Mouse (Mus musculus) left cerebral cortex, adult 2 months (tissue): ENCODE data around the gene Fars2. TPM values are rescaled to one million over a fixed set of nuclear protein-coding genes. Genes with fewer than 3 reads are reported as not detected.
"Not testable (repeated sequence)": the region's sequence is repeated elsewhere in the genome, so short reads cannot be mapped to it uniquely, and the experiment has no call there.

Source experiments
- DNase-seq, 2 experiments: peaks; one replicate each; pipeline ENCODE4 v3.0.0; 2021 to 2022; ENCODE audit warnings: low spot score in 2 of 2, mixed read lengths in 1 of 2; ENCODE audit errors: extremely low spot score in 1 of 2
- H3K27ac ChIP-seq: fragments of 200-600 bp; 2 replicates; pipeline ENCODE4 v1.8.1; 2022
- H3K4me3 ChIP-seq: fragments of 200-600 bp; 2 replicates; pipeline ENCODE4 v1.8.1; 2022
- CTCF ChIP-seq: fragments of 200-600 bp; IDR thresholded peaks from 2 replicates; pipeline ENCODE4 v1.8.1; 2022; ENCODE audit warnings: antibody characterized with exemption, mild to moderate bottlenecking, moderate library complexity
- intact Hi-C: fragments of 180-260 bp; cut with DNase I; formaldehyde crosslinking; loops from one replicate; pipeline ENCODE4 v1.15.1; 2025
- total RNA-seq, 2 experiments: library from RNA; stranded (reverse); gene quantifications; 2 replicates each; pipeline ENCODE4 v1.2.3; 2021

The Fars2 gene
- total RNA-seq, 2 experiments from 2014 or later, result 34.4 to 40.7 TPM

DNA sequence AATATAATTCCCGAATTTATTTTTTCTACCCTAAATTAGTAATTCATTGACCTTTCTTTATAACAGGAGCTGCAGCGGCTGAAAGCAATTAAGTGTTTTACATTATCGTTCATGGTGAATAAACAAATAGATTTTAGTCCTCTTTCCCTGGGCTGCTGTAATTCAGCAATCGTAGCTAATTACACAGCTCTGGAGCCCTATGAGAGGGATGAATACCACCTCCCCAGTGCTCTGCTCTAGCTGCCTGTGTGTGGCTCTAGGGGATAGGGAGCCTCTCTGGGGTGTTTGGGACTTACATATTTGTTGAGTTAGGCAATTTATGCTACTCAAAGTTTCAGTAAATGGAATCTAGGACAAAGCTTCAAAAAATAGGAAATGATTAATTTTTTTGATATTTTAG, 190.2 kb downstream of the Fars2 start:
- TF ChIP-seq CTCF, result no peak
- H3K27ac ChIP-seq, result no peak overlapping the region
- H3K4me3 ChIP-seq, result no peak overlapping the region
- DNase-seq, result no peak
- intact Hi-C loops, result no loop called here

DNA sequence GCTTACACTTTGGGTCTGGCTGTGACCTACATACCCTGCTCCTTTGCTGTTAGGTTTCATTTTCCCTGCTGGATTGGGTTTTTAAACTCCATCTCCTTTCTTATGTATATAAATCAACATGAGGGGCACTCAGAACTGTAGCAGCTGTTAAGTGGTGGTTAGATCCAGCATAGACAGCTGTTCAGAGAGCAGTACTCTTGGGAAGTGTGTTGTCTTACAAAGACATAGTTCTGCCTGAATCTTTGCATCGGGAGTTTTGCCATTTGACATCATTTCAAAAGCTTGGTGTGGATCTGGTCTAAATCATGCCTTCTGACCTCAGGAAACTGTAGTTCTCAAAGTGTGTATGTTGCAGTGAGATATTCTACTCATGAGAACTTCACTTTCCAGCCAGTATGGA, 191.9 kb downstream of the Fars2 start:
- DNase-seq, result no peak
- H3K4me3 ChIP-seq, result no peak overlapping the region
- intact Hi-C loops, result no loop called here
- no peak overlapping the region for H3K27ac ChIP-seq
- no peak for TF ChIP-seq CTCF

- no peak overlapping the region for H3K4me3 ChIP-seq
- no peak for TF ChIP-seq CTCF
- intact Hi-C loops, result no loop called here
- no peak overlapping the region for H3K27ac ChIP-seq
- no peak for DNase-seq
Measured at GRCm38 (mm10) chr13:36314218-36314617, 197.0 kb downstream of the Fars2 start.

DNA sequence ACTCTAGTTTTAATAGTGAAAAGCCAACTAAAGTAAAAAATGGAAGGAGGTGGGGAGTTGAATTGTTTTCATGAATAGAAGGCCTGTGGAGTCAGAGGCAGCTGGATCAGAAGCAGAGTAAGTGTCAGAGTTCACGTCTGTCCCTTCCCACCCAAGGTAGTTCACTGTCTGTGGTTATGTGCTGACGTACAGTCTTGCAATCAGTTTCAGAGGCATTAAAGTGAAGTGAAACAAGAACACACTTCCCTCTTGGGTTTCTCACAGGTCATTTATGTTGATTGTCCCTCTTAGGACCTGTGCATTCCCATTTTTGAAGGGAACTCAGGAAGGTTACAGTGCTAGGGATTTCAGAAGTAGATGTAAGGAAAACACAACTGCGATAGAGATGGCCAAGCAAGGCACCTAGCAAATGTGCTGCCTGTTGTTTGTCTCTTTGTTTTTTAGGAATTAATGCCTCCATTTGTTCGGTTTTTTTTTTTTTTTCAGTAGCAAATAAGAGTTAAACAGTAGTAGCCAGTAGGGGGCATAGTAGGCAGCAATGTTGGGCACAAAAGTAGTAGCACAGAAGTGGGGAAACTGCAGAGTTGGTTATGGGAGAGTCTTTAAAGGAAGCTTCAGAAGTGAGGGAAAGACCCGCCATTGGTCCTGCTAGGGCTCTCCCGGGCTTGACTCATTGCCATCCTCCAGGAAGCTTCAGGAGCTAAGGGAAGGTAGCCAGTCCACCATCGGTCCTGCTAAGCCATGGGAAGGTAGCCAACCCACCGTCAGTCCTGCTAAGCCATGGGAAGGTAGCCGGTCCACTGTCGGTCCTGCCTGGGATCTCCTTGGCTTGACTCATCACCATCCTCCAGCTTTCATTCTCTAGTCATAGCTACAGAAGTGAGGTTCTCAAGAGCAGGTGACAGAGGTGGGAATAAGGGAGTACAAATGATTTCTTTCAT, 197.9 kb downstream of the Fars2 start:
- H3K27ac ChIP-seq, result no peak overlapping the region
- peak; percentile 46 for TF ChIP-seq CTCF
- no peak overlapping the region for H3K4me3 ChIP-seq
- intact Hi-C loops, result no loop called here
- DNase-seq, result no peak

DNA sequence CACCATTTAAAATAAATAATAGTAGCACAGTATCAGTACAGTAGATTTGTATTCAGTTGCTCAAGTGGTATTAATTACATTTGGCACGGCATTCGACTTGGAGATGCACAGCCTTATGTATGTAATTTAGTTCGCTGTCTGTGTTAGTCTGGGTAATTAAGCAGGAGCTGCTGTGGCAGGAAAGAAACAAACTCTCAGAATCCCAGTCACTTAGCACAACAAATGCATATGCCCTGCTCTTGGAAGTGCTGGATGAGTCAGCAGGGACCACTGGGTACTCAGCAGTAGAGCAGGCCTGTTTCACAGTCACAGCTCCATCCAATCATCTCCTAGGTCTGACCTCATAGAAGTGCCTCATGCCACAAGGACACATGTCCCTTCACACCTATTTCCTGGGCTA, 200.6 kb downstream of the Fars2 start:
- H3K27ac ChIP-seq, result no peak overlapping the region
- no peak overlapping the region for H3K4me3 ChIP-seq
- no peak for DNase-seq
- no peak for TF ChIP-seq CTCF
- intact Hi-C loops, result no loop called here

- TF ChIP-seq CTCF, result no peak
- Histone ChIP-seq H3K4me3 (no peak overlapping the region), H3K27ac (no peak overlapping the region)
- no peak for DNase-seq
- intact Hi-C loops, result no loop called here
Measured at GRCm38 (mm10) chr13:36324624-36325023, 207.4 kb downstream of the Fars2 start.

DNA sequence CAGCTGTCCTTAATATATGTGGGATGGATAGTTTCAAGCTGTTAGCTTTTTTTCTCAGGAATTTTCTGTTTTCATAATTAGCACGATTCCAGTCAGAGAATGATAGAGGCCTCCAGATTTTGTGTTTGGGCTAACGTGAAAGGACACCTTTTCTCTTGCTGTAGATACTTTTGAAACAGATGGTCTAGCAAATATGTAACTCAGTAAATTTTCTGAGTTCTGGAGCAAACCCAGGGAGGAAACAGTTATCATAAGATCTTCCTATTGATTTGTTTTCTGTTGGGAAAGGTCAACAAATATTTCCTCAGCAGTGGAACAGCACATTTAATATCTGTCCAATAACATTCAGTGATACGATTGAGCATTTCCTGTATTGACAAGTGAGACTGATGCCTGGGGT, 209.3 kb downstream of the Fars2 start:
- intact Hi-C loops, result no loop called here
- no peak for TF ChIP-seq CTCF
- Histone ChIP-seq H3K4me3 (no peak overlapping the region), H3K27ac (no peak overlapping the region; the same call in 1 of the 2 replicates)
- DNase-seq, result no peak

DNA sequence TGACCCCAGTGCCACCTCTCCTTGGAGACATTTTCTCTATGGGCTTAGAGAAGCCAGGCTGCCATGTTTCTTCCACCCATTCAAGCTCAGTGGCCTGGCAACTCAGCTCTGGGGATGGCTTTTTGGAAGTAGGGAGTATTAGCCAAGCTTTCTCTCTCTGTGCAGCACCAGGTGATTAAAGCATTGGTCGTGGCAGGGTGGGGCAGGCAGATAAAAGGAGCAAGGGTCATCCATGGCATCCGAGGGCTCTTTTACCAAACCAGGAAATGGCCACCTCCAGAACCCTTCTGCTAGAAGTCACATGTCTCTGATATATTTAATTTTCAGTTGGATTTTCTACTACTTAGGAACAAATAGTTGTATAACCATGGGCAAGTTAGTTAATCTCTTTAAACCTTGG, 212.7 kb downstream of the Fars2 start:
- no peak overlapping the region for H3K4me3 ChIP-seq
- no peak for DNase-seq
- intact Hi-C loops, result no loop called here
- TF ChIP-seq CTCF, result no peak
- no peak overlapping the region for H3K27ac ChIP-seq

- H3K27ac ChIP-seq, result no peak overlapping the region
- TF ChIP-seq CTCF, result no peak
- no peak overlapping the region for H3K4me3 ChIP-seq
- no peak for DNase-seq
- intact Hi-C loops, result no loop called here
Measured at GRCm38 (mm10) chr13:36330542-36330941, 213.3 kb downstream of the Fars2 start.

- no peak overlapping the region for H3K27ac ChIP-seq
- TF ChIP-seq CTCF, result no peak
- no peak overlapping the region for H3K4me3 ChIP-seq
- no peak for DNase-seq
- intact Hi-C loops, result no loop called here
Measured at GRCm38 (mm10) chr13:36334748-36335147, 217.5 kb downstream of the Fars2 start.

- Histone ChIP-seq H3K4me3 (no peak overlapping the region), H3K27ac (no peak overlapping the region)
- DNase-seq, result no peak
- intact Hi-C loops, result no loop called here
- TF ChIP-seq CTCF, result no peak
Measured at GRCm38 (mm10) chr13:36351529-36351928, 234.3 kb downstream of the Fars2 start.

DNA sequence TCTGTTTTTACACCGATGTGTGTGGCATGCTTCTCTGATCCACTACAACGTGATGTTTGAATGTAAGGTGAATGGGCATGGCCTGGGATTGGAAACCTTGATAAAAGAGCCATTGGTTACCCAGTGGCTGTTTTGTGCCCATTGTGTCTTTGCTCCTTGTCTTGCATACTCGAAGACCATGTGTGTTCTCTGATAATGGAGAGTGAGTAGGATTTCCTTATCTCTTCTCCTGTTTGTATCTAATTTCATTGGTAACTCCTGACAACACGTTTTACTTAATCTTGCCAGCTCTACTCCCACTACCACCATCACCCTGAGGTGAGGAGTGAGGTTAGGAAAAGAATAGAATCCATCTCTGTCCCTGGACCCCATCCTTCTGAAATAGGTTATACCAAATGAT, 240.3 kb downstream of the Fars2 start:
- intact Hi-C loops, result no loop called here
- no peak for DNase-seq

DNA sequence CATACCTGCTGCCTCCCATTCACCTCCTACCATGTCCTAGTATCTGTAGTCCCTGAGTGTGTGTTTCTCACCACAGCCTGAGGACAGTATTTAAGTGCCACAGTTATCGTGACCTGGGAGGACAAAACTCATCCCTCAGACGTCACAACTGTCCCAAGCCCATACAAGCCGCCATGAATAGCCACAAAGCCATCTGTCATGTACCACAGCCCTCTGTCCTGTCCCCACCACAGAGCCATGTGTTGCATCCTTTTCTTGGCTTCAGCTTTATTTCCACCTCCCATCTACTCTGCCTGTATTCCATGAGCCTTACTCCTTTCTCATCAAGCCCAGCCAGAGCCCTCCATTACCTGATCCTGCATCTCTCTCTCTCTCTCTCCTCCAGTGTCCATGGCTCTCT, 244.2 kb downstream of the Fars2 start:
- no peak for TF ChIP-seq CTCF
- DNase-seq, result no peak

More for the DNA sequence above, 240.3 kb downstream of the Fars2 start:
- Histone ChIP-seq H3K4me3 (no peak overlapping the region), H3K27ac (no peak overlapping the region)
- TF ChIP-seq CTCF, result no peak

GRCm38 (mm10) chr13:36365719-36366118, 248.5 kb downstream of the Fars2 start:
- DNase-seq, H3K4me3 ChIP-seq, H3K27ac ChIP-seq: not testable (repeated sequence)
- intact Hi-C loops, result loop anchor here (2.0 to 10.0 kb wide), 5 partner anchors 127 to 947 kb away; no protein-coding TSS in a partner anchor

More for the DNA sequence above, 244.2 kb downstream of the Fars2 start:
- H3K4me3 ChIP-seq, result no peak overlapping the region
- intact Hi-C loops, result loop anchor here (10.0 kb wide), 1 partner anchor 333 kb away; no protein-coding TSS in a partner anchor
- no peak overlapping the region for H3K27ac ChIP-seq
